Mouse (Mus musculus): ENCODE measurements around the gene Rtn4rl2.

DNA sequence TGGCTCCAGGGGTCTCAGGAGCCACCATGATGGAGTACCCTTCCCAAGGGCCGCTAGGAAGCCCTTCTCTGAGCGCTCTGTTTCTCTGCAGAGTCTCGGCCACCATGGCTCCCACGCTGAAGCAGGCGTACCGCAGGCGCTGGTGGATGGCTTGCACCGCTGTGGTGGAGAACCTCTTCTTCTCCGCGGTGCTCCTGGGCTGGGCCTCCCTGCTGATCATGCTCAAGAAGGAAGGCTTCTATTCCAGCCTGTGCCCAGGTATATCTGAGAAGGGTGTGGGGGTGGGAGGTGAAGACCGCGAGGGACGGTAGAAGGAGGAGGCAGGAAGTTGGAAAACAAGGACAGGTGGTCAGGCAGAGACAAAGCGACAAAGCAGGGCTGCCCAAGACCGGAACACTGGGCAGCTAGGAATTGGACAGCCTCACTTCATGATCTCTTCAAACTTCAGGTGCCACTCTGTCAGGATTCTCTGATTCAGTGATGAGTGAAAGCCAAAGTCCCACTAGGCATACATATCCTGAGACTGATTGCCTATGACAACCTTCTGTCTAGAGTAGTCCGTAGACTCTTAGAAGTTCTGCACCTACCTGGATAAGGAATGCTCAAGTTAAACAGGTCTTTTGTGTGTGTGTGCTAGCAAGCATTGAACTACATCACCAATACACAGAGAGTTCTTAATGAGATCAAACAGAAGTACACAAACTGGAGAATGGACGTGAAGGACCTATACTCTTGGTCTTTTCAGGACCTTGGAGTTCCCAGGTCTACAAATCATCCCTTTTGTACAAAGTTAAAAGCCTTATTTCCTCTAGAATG is 45.6 kb downstream of the Rtn4rl2 start:
- TF ChIP-seq CTCF (IDR thresholded peaks at IDR 0.05; ENCODE audit: insufficient read depth, low read depth, low read length) (no peak), POLR2A (IDR thresholded peaks at IDR 0.05; ENCODE audit: insufficient read depth, low read depth, low read length) (no peak)

Data from olfactory bulb, adult 2 months (tissue).